Mouse (Mus musculus): ENCODE data around the gene Gsap. TPM values are rescaled to one million over a fixed set of nuclear protein-coding genes. Genes with fewer than 3 reads are reported as not detected.
"Not testable (repeated sequence)": the region's sequence is repeated elsewhere in the genome, so short reads cannot be mapped to it uniquely, and the experiment has no call there.

Gsap gene
- 1 to 10 TPM; 8.5 to 8.9 TPM for total RNA-seq (2021)
- long read RNA-seq, experiment 1, partial matches to known transcripts: 2 of 13 reads
- long read RNA-seq, experiment 1, other reads (novel, unspliced or antisense): 6 of 13 reads
- long read RNA-seq, experiment 2, transcript Gsap-201 (31 exons, 3,745 nt): major isoform, 5 of 12 reads
- long read RNA-seq, experiment 2, partial matches to known transcripts: 1 of 12 reads
- long read RNA-seq, experiment 2, other reads (novel, unspliced or antisense): 6 of 12 reads

GRCm38 (mm10) chr5:21185764-21186685 lies at the start of gene Gsap:
Gene Gsap, plus strand, starts transcription at chr5:21186255.
- peak; percentile 47 to 53 for DNase-seq (ENCODE audit: low spot score in 2 of 2)

GRCm38 (mm10) chr5:21136575-21136974 lies 49.5 kb upstream of the Gsap start:
- DNase-seq (ENCODE audit: low spot score in 2 of 2): no peak

- peak; percentile 73 to 84 for DNase-seq (ENCODE audit: low spot score in 2 of 2)
Observed at GRCm38 (mm10) chr5:21139505-21139904, 46.5 kb upstream of the Gsap start.

GRCm38 (mm10) chr5:21141133-21141551 lies 44.9 kb upstream of the Gsap start:
- DNase-seq (ENCODE audit: low spot score in 2 of 2): not testable (repeated sequence)

- no peak for DNase-seq (ENCODE audit: low spot score in 2 of 2)
Observed at GRCm38 (mm10) chr5:21141626-21142025, 44.4 kb upstream of the Gsap start.

GRCm38 (mm10) chr5:21143032-21143431 lies 43.0 kb upstream of the Gsap start:
- no peak for DNase-seq (ENCODE audit: low spot score in 2 of 2)

- no peak for DNase-seq (ENCODE audit: low spot score in 2 of 2)
Observed at GRCm38 (mm10) chr5:21144506-21145169, 41.4 kb upstream of the Gsap start.

- no peak for DNase-seq (ENCODE audit: low spot score in 2 of 2)
Observed at GRCm38 (mm10) chr5:21148358-21148757, 37.7 kb upstream of the Gsap start.

- DNase-seq (ENCODE audit: low spot score in 2 of 2): no peak
Observed at GRCm38 (mm10) chr5:21153672-21154071, 32.4 kb upstream of the Gsap start.

GRCm38 (mm10) chr5:21156770-21157169 lies 29.3 kb upstream of the Gsap start:
- DNase-seq (ENCODE audit: low spot score in 2 of 2): no peak

- no peak for DNase-seq (ENCODE audit: low spot score in 2 of 2)
Observed at GRCm38 (mm10) chr5:21159536-21159935, 26.5 kb upstream of the Gsap start.

GRCm38 (mm10) chr5:21160781-21161180 lies 25.3 kb upstream of the Gsap start:
- DNase-seq (ENCODE audit: low spot score in 2 of 2): no peak

- DNase-seq (ENCODE audit: low spot score in 2 of 2): no peak
Observed at GRCm38 (mm10) chr5:21163421-21163820, 22.6 kb upstream of the Gsap start.

GRCm38 (mm10) chr5:21168689-21169345 lies 17.2 kb upstream of the Gsap start:
- peak; percentile 38 to 65 for DNase-seq (ENCODE audit: low spot score in 2 of 2)

- DNase-seq (ENCODE audit: low spot score in 2 of 2): no peak
Observed at GRCm38 (mm10) chr5:21169346-21169745, 16.7 kb upstream of the Gsap start.

- no peak for DNase-seq (ENCODE audit: low spot score in 2 of 2)
Observed at GRCm38 (mm10) chr5:21169877-21170276, 16.2 kb upstream of the Gsap start.

- DNase-seq (ENCODE audit: low spot score in 2 of 2): no peak
Observed at GRCm38 (mm10) chr5:21170440-21170839, 15.6 kb upstream of the Gsap start.

GRCm38 (mm10) chr5:21170898-21171297 lies 15.2 kb upstream of the Gsap start:
- no peak for DNase-seq (ENCODE audit: low spot score in 2 of 2)

GRCm38 (mm10) chr5:21171336-21171735 lies 14.7 kb upstream of the Gsap start:
- peak; percentile 34 to 81 for DNase-seq (ENCODE audit: low spot score in 2 of 2)

- peak in 1 of 2 experiments; percentile 47 for DNase-seq (ENCODE audit: low spot score in 2 of 2)
Observed at GRCm38 (mm10) chr5:21172316-21172715, 13.7 kb upstream of the Gsap start.
